Mouse (Mus musculus) heart, embryonic 11.5 days (tissue): ENCODE measurements at regions not wholly inside any gene's neighbourhood (a gene's known extent, or its start where the extent isn't known, plus 50 kb on each side); places are given as distances from the start of the nearest gene placed in this dataset.

Experiments
- ATAC-seq: fragments of 200-750 bp; cut with Nextera tagmentation; replicated peaks from 2 replicates; pipeline ENCODE4 v1.8.0; 2017; ENCODE audit warnings: moderate library complexity; ENCODE audit not compliant: insufficient number of reproducible peaks, low FRiP score, low TSS enrichment
- H3K27ac ChIP-seq: fragments of 300-500 bp; sonication (generic); 2 replicates; pipeline ENCODE4 v1.5.1; 2014; ENCODE audit warnings: mild to moderate bottlenecking, low read depth, low read length
- H3K27me3 ChIP-seq: fragments of 300-500 bp; sonication (generic); 2 replicates; pipeline ENCODE4 v1.6.1; 2014; ENCODE audit warnings: mild to moderate bottlenecking, low read length, mixed read lengths; ENCODE audit not compliant: control insufficient read depth, insufficient read depth
- H3K36me3 ChIP-seq: fragments of 300-500 bp; sonication (generic); 2 replicates; pipeline ENCODE4 v1.6.1; 2014; ENCODE audit warnings: mild to moderate bottlenecking, low read length, moderate library complexity, mixed read lengths; ENCODE audit not compliant: control insufficient read depth, insufficient read depth
- H3K4me1 ChIP-seq: fragments of 300-500 bp; sonication (generic); 2 replicates; pipeline ENCODE4 v1.6.1; 2014; ENCODE audit warnings: low read length; ENCODE audit not compliant: control insufficient read depth, insufficient read depth
- H3K4me2 ChIP-seq: fragments of 300-500 bp; sonication (generic); 2 replicates; pipeline ENCODE4 v1.6.1; 2014; ENCODE audit warnings: mild to moderate bottlenecking, moderate library complexity
- H3K4me3 ChIP-seq: fragments of 300-500 bp; sonication (generic); 2 replicates; pipeline ENCODE4 v1.5.1; 2014; ENCODE audit warnings: low read depth, low read length
- H3K9ac ChIP-seq: fragments of 300-500 bp; sonication (generic); 2 replicates; pipeline ENCODE4 v1.6.1; 2014; ENCODE audit warnings: mild to moderate bottlenecking, low read depth, low read length, moderate library complexity
- H3K9me3 ChIP-seq: fragments of 300-500 bp; sonication (generic); replicated peaks from 2 replicates; pipeline ENCODE4 v1.6.1; 2016; ENCODE audit warnings: low read length; ENCODE audit not compliant: control insufficient read depth
- WGBS: fragments of 180-500 bp; shearing (Covaris S2); extraction: QIAGEN DNeasy Blood & Tissue Kit; methylation state at CpG from one replicate; pipeline ENCODE4 v1.1.7; 2014; ENCODE audit not compliant: insufficient replicate concordance; 5-methylcytosine and 5-hydroxymethylcytosine counted together

DNA sequence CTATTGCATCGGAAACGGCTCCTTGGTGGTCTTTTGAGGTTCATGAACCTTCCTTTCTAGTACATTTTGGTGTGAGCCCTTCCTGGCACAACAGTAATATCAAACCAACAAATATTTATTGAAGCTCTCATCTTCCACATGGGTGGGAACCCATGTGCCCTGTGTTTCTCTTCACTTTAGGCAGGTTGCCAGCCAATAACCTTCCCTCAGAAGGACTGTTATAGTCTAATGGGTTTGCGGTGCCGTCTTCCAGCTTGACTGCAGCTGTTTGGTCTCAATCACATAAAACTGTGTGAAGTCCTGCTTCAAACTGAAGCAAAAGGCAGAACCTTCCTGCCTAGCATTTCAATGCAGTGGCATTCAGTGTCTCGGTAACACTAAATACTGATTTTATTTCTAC lies 69.4 kb upstream of the Irak1bp1 start:
- no peaks in the 10 kb centered on the region for H3K36me3 ChIP-seq
- H3K27me3 ChIP-seq, result no peaks in the 10 kb centered on the region
- no peak overlapping the region for H3K4me2 ChIP-seq
- no peak overlapping the region for H3K27ac ChIP-seq
- WGBS, result 87% methylated on average over 5 of the region's 5 CpGs
- ATAC-seq, result no peak
- H3K9me3 ChIP-seq, result no peaks in the 10 kb centered on the region
- H3K9ac ChIP-seq, result no peak overlapping the region
- no peak overlapping the region for H3K4me3 ChIP-seq
- H3K4me1 ChIP-seq, result no peaks in the 10 kb centered on the region

DNA sequence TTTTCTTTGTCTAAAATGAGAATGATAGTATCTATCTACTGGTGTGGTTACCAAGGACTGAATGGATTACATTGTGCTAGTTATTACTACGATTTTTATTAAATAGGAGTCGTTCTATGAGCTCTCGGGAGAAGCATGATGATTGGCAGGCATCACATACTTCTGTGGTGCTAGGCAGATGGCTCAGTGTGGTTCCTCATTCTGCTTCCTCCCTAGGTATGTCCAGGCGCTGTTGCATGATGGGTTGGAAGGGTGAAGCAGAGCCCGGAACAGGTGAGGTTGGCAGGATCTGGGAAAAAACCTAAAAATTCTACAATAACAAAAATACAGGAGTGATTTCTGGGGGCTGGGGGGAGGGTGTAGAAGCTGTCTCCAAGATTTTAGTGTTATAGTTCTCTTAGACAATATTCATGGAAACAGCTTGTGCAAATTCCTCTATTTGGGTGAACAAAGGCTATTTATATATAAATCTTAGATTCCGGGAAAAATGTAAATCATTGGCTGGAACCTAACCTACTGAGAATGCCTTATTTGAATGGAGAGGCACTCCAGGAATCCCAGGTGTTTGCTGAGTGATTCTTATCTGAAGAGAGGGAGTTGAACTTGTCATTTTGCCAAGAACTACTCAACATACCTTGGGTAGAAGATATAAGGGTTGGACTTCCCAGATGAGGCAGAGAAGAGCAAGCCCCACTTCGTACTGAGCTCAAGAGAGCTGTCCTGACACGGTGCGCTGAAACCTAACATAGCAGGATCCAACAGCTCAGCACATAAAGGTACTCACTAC lies 68.5 kb upstream of the Irak1bp1 start:
- H3K9ac ChIP-seq, result no peak overlapping the region
- H3K27me3 ChIP-seq, result no peaks in the 10 kb centered on the region
- no peak overlapping the region for H3K4me3 ChIP-seq
- no peak for ATAC-seq
- H3K4me1 ChIP-seq, result no peaks in the 10 kb centered on the region
- no peaks in the 10 kb centered on the region for H3K9me3 ChIP-seq
- no peak overlapping the region for H3K4me2 ChIP-seq
- H3K27ac ChIP-seq, result no peak overlapping the region
- 81% methylated on average over 9 of the region's 9 CpGs for WGBS
- no peaks in the 10 kb centered on the region for H3K36me3 ChIP-seq

DNA sequence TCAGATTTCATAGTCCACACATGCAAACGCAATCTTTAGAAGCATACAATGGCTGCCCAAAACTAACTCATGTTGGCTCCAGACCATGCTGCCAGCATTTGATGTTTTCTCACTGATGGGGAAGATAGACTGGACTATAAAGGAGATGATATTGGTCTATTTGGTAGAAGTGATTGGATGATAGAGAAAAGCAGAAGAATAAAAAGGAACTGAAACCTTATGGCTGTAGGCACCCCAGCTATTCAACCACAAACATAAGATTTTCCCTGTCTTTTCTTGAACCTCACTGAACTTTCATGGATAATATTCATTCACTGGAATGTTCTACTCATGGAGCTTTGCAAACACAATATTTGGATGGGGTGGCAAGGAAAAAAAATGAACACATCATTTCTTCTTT lies 65.7 kb upstream of the Irak1bp1 start:
- Histone ChIP-seq H3K27me3 (no peaks in the 10 kb centered on the region), H3K27ac (no peak overlapping the region), H3K4me1 (no peaks in the 10 kb centered on the region), H3K36me3 (no peaks in the 10 kb centered on the region), H3K9ac (no peak overlapping the region), H3K4me3 (no peak overlapping the region), H3K9me3 (no peaks in the 10 kb centered on the region), H3K4me2 (no peak overlapping the region)
- 88% methylated on average over 1 of the region's 1 CpGs for WGBS
- no peak for ATAC-seq
